Mouse (Mus musculus) colon, adult 2 months (tissue): ENCODE data around the gene Klhl33. TPM values are rescaled to one million over a fixed set of nuclear protein-coding genes. Genes with fewer than 3 reads are reported as not detected.

Source experiments
- polyA plus RNA-seq: library from polyadenylated mRNA; depleted of rRNA; stranded (reverse); fragments of >200 nt; gene quantifications from 2 replicates; pipeline ENCODE4 v1.2.3, GENCODE M21; 2012; rRNA removed

The Klhl33 gene
- 0.62 TPM in 2 replicates for polyA plus RNA-seq

GRCm38 (mm10) chr14:50897374-50897765 is at the start of gene Klhl33:
Gene Klhl33 (minus strand): TSS chr14:50897507.

DNA sequence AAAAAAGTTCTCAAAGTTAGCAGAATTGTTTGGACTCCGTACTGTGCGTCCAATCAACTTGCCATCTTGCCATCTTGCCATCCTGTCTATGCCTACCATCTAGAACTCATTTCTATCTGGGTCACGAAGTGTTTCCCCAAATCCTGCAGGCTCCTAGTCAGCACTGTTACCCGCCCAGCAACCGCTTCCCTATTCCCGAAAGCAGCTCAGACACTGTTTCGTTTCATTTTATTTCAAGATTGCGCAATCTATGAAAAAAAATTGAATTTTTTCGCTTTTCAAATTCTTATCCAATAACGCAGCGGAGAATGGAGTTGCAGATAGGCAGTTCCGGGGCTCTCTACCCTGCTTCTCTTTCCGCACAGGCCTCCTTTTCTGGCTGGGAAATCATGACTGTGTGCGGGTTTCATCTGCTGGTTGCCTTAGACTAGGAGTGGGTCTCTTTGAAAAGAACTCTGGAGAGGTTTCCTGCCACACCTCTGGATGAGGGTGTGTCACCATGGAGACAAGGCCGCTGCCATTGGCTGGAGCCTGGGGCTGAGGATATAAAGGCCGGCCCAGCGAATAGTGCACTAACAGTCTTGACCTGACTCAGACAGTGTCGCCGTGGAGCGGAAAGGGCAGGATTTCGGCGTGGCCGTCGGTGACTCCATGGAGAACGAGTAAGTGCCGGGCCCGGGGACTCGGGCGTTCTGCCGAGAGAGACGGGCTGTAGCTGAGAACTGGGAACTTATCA is 46.8 kb upstream of the Klhl33 start, which contains the start of gene Gm49342:
Gene Gm49342 (plus strand): TSS at position 586 of the 736 bp plus-strand sequence.

DNA sequence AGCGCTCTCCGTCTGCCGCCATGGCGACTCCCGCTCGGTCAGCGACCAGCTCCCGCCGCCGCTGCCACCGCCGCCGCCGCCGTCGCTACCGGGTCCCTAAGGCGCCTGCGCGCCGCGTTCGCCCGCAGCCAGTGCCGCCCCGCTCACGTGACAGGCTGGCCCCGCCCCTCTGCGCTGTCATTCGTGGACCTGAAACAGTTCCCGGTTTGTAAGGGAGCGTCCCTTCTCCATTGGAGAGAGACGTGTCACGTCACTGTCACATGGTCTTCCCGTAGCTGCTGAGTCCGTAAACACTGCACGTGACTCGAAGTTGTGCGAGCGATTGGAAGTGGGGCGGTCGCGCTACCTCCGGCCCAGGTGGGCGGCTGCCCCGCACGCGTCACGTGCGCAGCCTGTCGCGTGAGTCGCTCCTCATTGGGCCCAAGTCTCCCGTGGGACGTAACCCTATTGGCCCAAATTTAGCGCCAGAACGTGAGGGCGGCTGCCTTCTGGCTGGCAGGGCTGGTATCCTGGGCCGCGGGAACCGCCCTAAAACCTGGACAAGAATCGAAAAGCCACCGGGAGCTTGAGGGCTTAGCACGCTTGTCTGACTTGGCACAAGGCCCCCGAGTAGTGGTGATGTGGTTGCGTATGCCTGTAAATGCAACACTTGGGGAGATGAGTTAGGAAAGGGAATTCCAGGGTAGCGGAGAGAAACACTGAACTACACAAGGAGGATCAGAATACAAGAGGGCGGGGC is 33.6 kb upstream of the Klhl33 start, which contains the start of the genes Pip4p1 and Pnp:
Gene Pip4p1 (minus strand): TSS at position 103 of the 739 bp plus-strand sequence.
Gene Pnp (plus strand): TSS at position 329 of the 739 bp plus-strand sequence.

DNA sequence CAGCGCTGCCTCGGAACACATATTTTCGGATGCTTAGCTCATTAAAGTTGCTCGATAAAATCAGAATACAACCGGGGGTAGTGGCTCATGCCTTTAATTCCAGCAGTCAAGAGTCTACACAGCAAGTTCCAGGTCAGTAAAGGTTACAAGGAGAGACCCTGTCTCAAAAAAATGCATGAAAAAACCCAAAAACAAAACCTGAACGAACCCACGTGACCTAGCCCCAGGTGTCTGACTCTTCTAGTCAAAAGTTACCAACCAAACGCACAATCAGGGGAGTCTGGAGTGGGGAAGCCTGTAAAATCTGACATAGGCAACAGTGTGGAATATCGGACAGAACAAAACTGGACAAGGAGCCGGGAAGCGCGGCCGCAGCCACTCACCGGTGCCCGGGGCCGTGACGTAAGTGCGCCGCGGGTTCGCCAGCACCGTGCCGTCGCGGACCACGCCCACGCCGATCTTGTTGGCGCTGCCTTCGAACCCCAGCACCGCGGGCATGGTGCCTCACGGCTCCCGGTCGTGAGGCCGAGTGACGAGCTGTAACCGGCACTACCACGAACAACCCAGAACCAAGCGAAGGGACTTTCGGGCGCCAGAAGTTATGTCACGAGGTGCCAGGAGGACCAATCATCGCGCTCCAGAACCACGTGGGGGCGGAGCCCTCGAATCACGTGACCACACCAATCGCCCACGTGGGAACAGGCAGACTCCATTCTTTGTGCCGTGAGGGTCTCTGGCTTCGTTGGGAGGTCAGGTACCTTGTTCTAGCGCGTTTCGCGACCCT is 27.2 kb upstream of the Klhl33 start, which contains the start of the genes Osgep and Apex1:
Gene Osgep (minus strand): TSS at position 613 of the 784 bp plus-strand sequence.
Gene Apex1 (plus strand): TSS at position 688 of the 784 bp plus-strand sequence.

GRCm38 (mm10) chr14:50869889-50870804 is 27.2 kb downstream of the Klhl33 start, which contains the start of gene Tep1:
Gene Tep1 (minus strand): TSS chr14:50870560.

Other genes with a start within 250 kb of the Klhl33 start
- not detected in 2 replicates for gene Olfr747, start 204.3 kb downstream of the Klhl33 start, polyA plus RNA-seq
- not detected in 2 replicates for gene Olfr748, start 190.1 kb downstream of the Klhl33 start, polyA plus RNA-seq
- gene Olfr749, start 152.4 kb downstream of the Klhl33 start, polyA plus RNA-seq: not detected in 2 replicates
- 18.8 and 24.2 TPM in 2 replicates for gene Ttc5, start 112.0 kb downstream of the Klhl33 start, polyA plus RNA-seq
- gene Ccnb1ip1, start 89.8 kb downstream of the Klhl33 start, polyA plus RNA-seq: not detected in 2 replicates
- gene Parp2, start 89.7 kb downstream of the Klhl33 start, polyA plus RNA-seq: 8.2 and 10.7 TPM in 2 replicates
- gene Tep1, start 26.9 kb downstream of the Klhl33 start, polyA plus RNA-seq: 89.0 and 100 TPM in 2 replicates
- gene Osgep, start 27.4 kb upstream of the Klhl33 start, polyA plus RNA-seq: 105 and 129 TPM in 2 replicates
- 15.1 and 17.7 TPM in 2 replicates for gene Apex1, start 27.5 kb upstream of the Klhl33 start, polyA plus RNA-seq
- 108 and 127 TPM in 2 replicates for gene Pip4p1, start 33.3 kb upstream of the Klhl33 start, polyA plus RNA-seq
- gene Pnp, start 33.6 kb upstream of the Klhl33 start, polyA plus RNA-seq: 31.4 and 31.9 TPM in 2 replicates
- 8.0 and 8.9 TPM in 2 replicates for gene Gm49342, start 47.0 kb upstream of the Klhl33 start, polyA plus RNA-seq
- gene Pnp2, start 58.5 kb upstream of the Klhl33 start, polyA plus RNA-seq: 6.9 and 7.1 TPM in 2 replicates
- gene Rnase10, start 110.2 kb upstream of the Klhl33 start, polyA plus RNA-seq: not detected in 2 replicates
- not detected in 2 replicates for gene Rnase9, start 144.4 kb upstream of the Klhl33 start, polyA plus RNA-seq
- gene Rnase11, start 152.7 kb upstream of the Klhl33 start, polyA plus RNA-seq: not detected in 2 replicates
- not detected in 2 replicates for gene Rnase12, start 160.2 kb upstream of the Klhl33 start, polyA plus RNA-seq
- not detected in 2 replicates for gene Olfr750, start 176.9 kb upstream of the Klhl33 start, polyA plus RNA-seq
- gene Rnase4, start 193.6 kb upstream of the Klhl33 start, polyA plus RNA-seq: 189 and 208 TPM in 2 replicates
- gene Ang, start 193.6 kb upstream of the Klhl33 start, polyA plus RNA-seq: 36.2 and 45.6 TPM in 2 replicates
- not detected in 2 replicates for gene Eddm3b, start 216.9 kb upstream of the Klhl33 start, polyA plus RNA-seq
- gene Rnase6, start 226.4 kb upstream of the Klhl33 start, polyA plus RNA-seq: 2.6 and 4.4 TPM in 2 replicates
- 0.93 and 816 TPM in 2 replicates for gene Rnase1, start 249.3 kb upstream of the Klhl33 start, polyA plus RNA-seq